Mouse (Mus musculus): Measurements from ENCODE around the gene Sgpp2.

Gene Sgpp2

GRCm38 (mm10) chr1:78453886-78454285 lies 143.7 kb downstream of the Sgpp2 start:
- no peak for DNase-seq

DNA sequence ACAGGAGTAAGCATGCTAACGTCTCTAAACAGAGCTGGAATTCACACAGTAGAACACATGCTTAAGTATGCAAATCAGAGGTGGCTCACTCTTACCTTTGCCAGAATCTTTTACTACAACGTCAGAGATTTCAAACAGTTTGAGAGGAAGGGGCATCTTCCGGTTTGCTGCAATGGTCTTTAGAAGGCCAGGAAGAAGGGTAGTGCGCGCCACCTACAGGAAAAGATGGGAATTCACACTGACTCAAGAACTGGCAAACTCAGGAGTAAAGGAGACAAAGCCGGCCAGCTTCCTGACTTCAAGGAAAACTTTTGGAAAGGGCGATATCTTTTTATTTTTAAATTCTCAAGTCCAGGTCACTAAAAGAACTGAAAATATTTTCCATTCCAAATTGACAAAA lies 144.5 kb downstream of the Sgpp2 start:
- DNase-seq: peak; percentile 45

Data from lung, postnatal 14 days (tissue).